Mouse (Mus musculus) forebrain, embryonic 11.5 days (tissue): ENCODE results near the gene Ubn1. TPM values are rescaled to one million over a fixed set of nuclear protein-coding genes. Genes with fewer than 3 reads are reported as not detected.

Experiments
- ATAC-seq: fragments of 200-750 bp; cut with Nextera tagmentation; replicated peaks from 2 replicates; pipeline ENCODE4 v1.8.0; 2017; ENCODE audit warnings: moderate TSS enrichment; ENCODE audit not compliant: low FRiP score
- DNase-seq: peaks from one replicate; pipeline ENCODE4 v3.0.0-alpha.2; 2017; ENCODE audit warnings: low spot score
- H3K27ac ChIP-seq: fragments of 300-500 bp; sonication (generic); 2 replicates; pipeline ENCODE4 v1.5.1; 2014; ENCODE audit warnings: low read depth, low read length
- H3K27me3 ChIP-seq: fragments of 300-500 bp; sonication (generic); 2 replicates; pipeline ENCODE4 v1.6.1; 2014; ENCODE audit warnings: mild to moderate bottlenecking, low read length, mixed read lengths; ENCODE audit not compliant: control insufficient read depth, insufficient read depth
- H3K36me3 ChIP-seq: fragments of 300-500 bp; sonication (generic); 2 replicates; pipeline ENCODE4 v1.6.1; 2014; ENCODE audit warnings: mild to moderate bottlenecking, low read length, moderate library complexity, mixed read lengths; ENCODE audit not compliant: control insufficient read depth, insufficient read depth
- H3K4me1 ChIP-seq: fragments of 300-500 bp; sonication (generic); replicated peaks from 2 replicates; pipeline ENCODE4 v1.6.1; 2014; ENCODE audit warnings: low read length, mixed read lengths; ENCODE audit not compliant: control insufficient read depth, insufficient read depth
- H3K4me2 ChIP-seq: fragments of 300-500 bp; sonication (generic); 2 replicates; pipeline ENCODE4 v1.6.1; 2014; ENCODE audit warnings: low read depth, mild to moderate bottlenecking, low read length, moderate library complexity, mixed read lengths; ENCODE audit not compliant: severe bottlenecking
- H3K4me3 ChIP-seq: fragments of 300-500 bp; sonication (generic); 2 replicates; pipeline ENCODE4 v1.5.1; 2014; ENCODE audit warnings: low read depth, low read length
- H3K9ac ChIP-seq: fragments of 300-500 bp; sonication (generic); 2 replicates; pipeline ENCODE4 v1.6.1; 2014; ENCODE audit warnings: low read length
- H3K9me3 ChIP-seq: fragments of 300-500 bp; sonication (generic); 2 replicates; pipeline ENCODE4 v1.6.1; 2016; ENCODE audit warnings: low read length, mixed read lengths; ENCODE audit not compliant: control insufficient read depth
- WGBS: fragments of 180-500 bp; shearing (Covaris S2); extraction: QIAGEN DNeasy Blood & Tissue Kit; methylation state at CpG from one replicate; pipeline ENCODE4 v1.1.7; 2014; 5-methylcytosine and 5-hydroxymethylcytosine counted together
- polyA plus RNA-seq: library from polyadenylated mRNA; unstranded; fragments of >200 nt; fragmentation: Nextera tagmentation; extraction: Ambion mirVana; gene quantifications from 2 replicates; pipeline ENCODE4 v1.2.1, GENCODE M21; 2014

The Ubn1 gene
- polyA plus RNA-seq, 1 experiment from 2014 or later = 25.4 TPM

GRCm38 (mm10) chr16:5119845-5120244 lies 70.0 kb downstream of the Ubn1 start:
- Histone ChIP-seq H3K9ac (no peak overlapping the region), H3K4me2 (no peak overlapping the region), H3K36me3 (no peaks in the 10 kb centered on the region), H3K4me3 (no peak overlapping the region), H3K27me3 (no peaks in the 10 kb centered on the region), H3K9me3 (no peaks in the 10 kb centered on the region), H3K27ac (no peak overlapping the region), H3K4me1 (no peaks in the 10 kb centered on the region)
- DNase-seq = no peak
- no peak for ATAC-seq
- WGBS = 85% methylated on average over 4 of the region's 4 CpGs

DNA sequence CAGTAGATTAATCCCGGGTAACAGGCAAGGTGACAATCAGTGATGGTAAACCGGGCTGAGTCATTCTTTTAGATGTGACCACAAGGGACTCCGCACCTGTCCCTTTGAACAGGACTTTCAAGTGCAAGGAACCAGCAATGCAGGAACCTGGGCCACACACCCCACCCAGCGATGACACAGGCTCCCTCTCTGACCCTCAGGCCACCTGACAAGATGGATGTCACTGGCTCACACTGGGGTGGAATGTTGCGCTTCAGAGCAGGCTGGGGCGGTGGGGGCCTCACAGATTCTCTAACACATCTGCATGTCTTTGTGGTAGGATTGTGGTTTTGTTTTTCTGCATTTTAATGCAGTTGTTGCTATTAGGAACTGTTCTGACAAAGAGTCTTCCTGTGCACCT lies 73.6 kb downstream of the Ubn1 start:
- ATAC-seq (no peak), DNase-seq (no peak)
- H3K27ac ChIP-seq = no peak overlapping the region
- no peak overlapping the region for H3K9ac ChIP-seq
- no peak overlapping the region for H3K4me2 ChIP-seq
- WGBS = 85% methylated on average over 6 of the region's 6 CpGs
- no peaks in the 10 kb centered on the region for H3K9me3 ChIP-seq
- no peak overlapping the region for H3K4me3 ChIP-seq
- H3K27me3 ChIP-seq = no peaks in the 10 kb centered on the region
- H3K4me1 ChIP-seq = no peaks in the 10 kb centered on the region
- H3K36me3 ChIP-seq = no peaks in the 10 kb centered on the region

- 62% methylated on average over 2 of the region's 2 CpGs for WGBS
- H3K9me3 ChIP-seq = no peaks in the 10 kb centered on the region
- no peak for ATAC-seq
- H3K4me1 ChIP-seq = peaks cover 4% of the 10 kb centered on the region; the same call in 1 of the 2 replicates
- H3K27me3 ChIP-seq = peaks cover 36% of the 10 kb centered on the region
- no peaks in the 10 kb centered on the region for H3K36me3 ChIP-seq
- H3K4me2 ChIP-seq = no peak overlapping the region
- no peak for DNase-seq
- no peak overlapping the region for H3K27ac ChIP-seq
- no peak overlapping the region for H3K9ac ChIP-seq
- no peak overlapping the region for H3K4me3 ChIP-seq
These were observed 80.3 kb downstream of the Ubn1 start for GRCm38 (mm10) chr16:5130196-5130595.

- DNase-seq (no peak), ATAC-seq (no peak)
- WGBS = 14% methylated on average over 4 of the region's 4 CpGs
- Histone ChIP-seq H3K36me3 (no peaks in the 10 kb centered on the region), H3K27me3 (peaks cover 36% of the 10 kb centered on the region), H3K9me3 (no peaks in the 10 kb centered on the region), H3K9ac (no peak overlapping the region), H3K4me1 (peaks cover 4% of the 10 kb centered on the region; the same call in 1 of the 2 replicates), H3K4me2 (no peak overlapping the region), H3K27ac (no peak overlapping the region), H3K4me3 (no peak overlapping the region)
These were observed 80.9 kb downstream of the Ubn1 start for GRCm38 (mm10) chr16:5130766-5131165.

DNA sequence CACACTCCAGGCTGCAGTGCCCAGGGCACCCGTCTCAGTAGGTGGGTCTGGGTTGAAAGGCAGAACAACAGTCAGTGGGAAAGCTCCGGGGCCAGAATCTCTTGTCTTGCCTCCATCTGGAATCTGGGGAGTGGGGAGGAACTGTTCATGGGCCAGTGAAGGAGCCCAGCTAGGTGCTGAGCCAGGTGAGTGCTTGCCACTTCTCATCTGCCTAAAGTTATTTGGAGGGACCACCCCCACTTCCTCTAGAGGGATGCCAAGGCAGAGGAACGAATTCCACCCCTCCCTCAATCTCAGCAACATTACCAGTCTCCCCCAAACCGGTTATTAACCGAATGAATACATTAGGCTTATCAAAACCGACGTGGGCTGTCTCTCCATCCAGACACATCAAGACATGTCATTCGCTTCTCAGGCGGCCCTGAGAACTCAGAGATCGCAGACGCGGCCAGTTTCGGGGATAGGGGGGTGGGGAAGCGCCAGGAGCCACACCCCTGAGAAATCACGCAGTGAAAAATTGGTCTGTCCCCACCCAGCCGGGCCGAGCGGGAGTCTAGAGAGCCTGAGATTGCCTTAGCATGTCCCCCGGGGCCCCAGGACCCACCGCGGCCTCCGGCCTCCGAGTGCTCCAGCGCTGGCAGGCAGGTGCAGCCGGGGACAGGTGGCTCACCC lies 81.5 kb downstream of the Ubn1 start:
- Histone ChIP-seq H3K27ac (no peak overlapping the region), H3K9ac (no peak overlapping the region), H3K4me2 (no peak overlapping the region), H3K27me3 (peaks cover 36% of the 10 kb centered on the region), H3K9me3 (no peaks in the 10 kb centered on the region), H3K4me1 (peaks cover 4% of the 10 kb centered on the region; the same call in 1 of the 2 replicates), H3K4me3 (no peak overlapping the region), H3K36me3 (no peaks in the 10 kb centered on the region)
- 3% methylated on average over 25 of the region's 25 CpGs for WGBS
- DNase-seq = no peak
- no peak for ATAC-seq

GRCm38 (mm10) chr16:5132401-5132801 lies 82.5 kb downstream of the Ubn1 start, which contains the start of gene Ppl:
Ppl (minus strand) TSS chr16:5132421.
- Histone ChIP-seq H3K27ac (no peak within 1 kb of the TSS), H3K9me3 (no peaks in the 10 kb centered on the region), H3K4me1 (peaks cover 4% of the 10 kb centered on the region; the same call in 1 of the 2 replicates), H3K27me3 (peaks cover 36% of the 10 kb centered on the region), H3K36me3 (no peaks in the 10 kb centered on the region), H3K9ac (no peak within 1 kb of the TSS), H3K4me2 (peak within 1 kb of the TSS; percentile 49; the same call in 1 of the 2 replicates), H3K4me3 (peak within 1 kb of the TSS; percentile 24)
- no peak for ATAC-seq
- no peak for DNase-seq
- WGBS = under 1% methylated on average over 39 of the region's 39 CpGs

DNA sequence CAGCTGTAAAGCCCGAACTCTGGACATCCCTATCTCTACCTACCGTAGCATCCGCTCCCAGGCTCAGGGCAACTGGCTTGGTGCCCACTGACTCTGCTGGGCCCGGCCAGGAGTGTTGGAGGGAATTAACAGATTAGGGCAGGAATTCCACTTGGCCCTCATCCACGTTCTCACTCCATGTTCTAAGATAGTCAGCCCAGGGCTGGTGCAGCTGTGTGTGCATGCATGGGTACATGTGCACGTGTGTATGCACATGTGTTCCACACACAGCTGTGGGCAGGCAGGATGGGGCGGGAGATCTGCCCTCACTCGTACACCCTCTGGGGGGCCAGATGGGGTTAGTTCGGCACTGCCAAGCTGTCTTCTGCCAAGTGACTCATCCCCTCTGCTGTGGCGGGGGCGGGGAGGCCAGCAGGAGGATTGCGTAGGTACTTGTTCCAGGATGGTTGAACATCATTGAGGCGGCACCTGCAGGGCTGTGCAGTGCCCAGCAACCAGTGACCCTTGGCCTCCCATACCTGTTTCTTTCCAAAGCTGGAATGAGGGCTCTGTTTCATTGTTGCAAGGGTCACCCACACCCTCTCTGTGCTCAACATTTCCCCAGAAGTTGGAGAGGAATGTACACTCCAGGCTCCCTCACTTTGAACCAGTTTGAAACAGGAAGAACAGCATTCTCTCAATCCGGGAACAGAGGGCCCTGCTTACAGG lies 84.9 kb downstream of the Ubn1 start:
- ATAC-seq (no peak), DNase-seq (no peak)
- H3K27ac ChIP-seq = no peak overlapping the region
- WGBS = 83% methylated on average over 14 of the region's 14 CpGs
- H3K4me1 ChIP-seq = peaks cover 4% of the 10 kb centered on the region; the same call in 1 of the 2 replicates
- no peaks in the 10 kb centered on the region for H3K36me3 ChIP-seq
- no peak overlapping the region for H3K9ac ChIP-seq
- H3K4me2 ChIP-seq = no peak overlapping the region
- H3K4me3 ChIP-seq = no peak overlapping the region
- H3K9me3 ChIP-seq = no peaks in the 10 kb centered on the region
- H3K27me3 ChIP-seq = peaks cover 34% of the 10 kb centered on the region

- no peak overlapping the region for H3K9ac ChIP-seq
- H3K4me2 ChIP-seq = no peak overlapping the region
- peaks cover 4% of the 10 kb centered on the region; the same call in 1 of the 2 replicates for H3K4me1 ChIP-seq
- ATAC-seq (no peak), DNase-seq (no peak)
- peaks cover 29% of the 10 kb centered on the region for H3K27me3 ChIP-seq
- WGBS = 81% methylated on average over 8 of the region's 8 CpGs
- no peaks in the 10 kb centered on the region for H3K9me3 ChIP-seq
- no peak overlapping the region for H3K27ac ChIP-seq
- H3K4me3 ChIP-seq = no peak overlapping the region
- H3K36me3 ChIP-seq = no peaks in the 10 kb centered on the region
These were observed 85.8 kb downstream of the Ubn1 start for GRCm38 (mm10) chr16:5135551-5136261.
